Comparison of ENCODE assay signal across 8 mouse cellular contexts in the genomic region with DNA sequence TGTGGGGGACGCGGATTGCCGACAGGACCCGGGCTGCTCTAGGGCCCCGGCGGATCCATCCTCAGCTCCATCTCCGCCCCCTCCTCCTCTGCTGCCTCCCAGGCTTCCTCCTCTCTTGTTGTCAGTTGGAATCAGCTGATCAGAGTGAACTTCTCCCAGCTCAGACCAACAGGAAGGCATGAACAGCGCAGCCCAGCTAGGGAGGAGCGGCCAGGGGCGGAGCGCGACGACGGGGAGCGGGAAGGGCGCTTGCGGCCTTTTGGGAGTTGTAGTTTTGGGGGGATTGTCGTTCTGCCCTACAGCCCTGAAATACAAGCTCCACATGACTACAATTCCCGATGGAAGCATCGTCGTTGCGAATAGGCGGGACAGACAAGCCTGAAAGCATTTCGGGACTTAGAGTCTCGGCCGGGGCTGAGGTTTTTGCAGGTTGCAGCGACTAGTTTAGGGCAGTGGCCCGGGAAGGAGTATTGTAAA. TPM values are rescaled to one million over a fixed set of nuclear protein-coding genes. Genes with fewer than 3 reads are reported as not detected.
A peak's percentile ranks its signal among the peaks of the same experiment; 100 is the strongest.
DNase-seq lines count a peak whose midpoint lies in the region; ATAC-seq lines count a peak whose summit lies in the region.

A gene (minus strand): TSS at position 198 of the 477 bp plus-strand sequence.

- no peaks in the 10 kb centered on the region for H3K27me3 ChIP-seq in intestine, embryonic 14.5 days (replicated peaks; ENCODE audit: control insufficient read depth, insufficient read depth, low read length)

- peak; percentile 83 to 88 for DNase-seq in adrenal gland, adult 18-20 months (ENCODE audit: low spot score in 2 of 2)
- peak; percentile 97 for DNase-seq in embryo, embryonic 11 days
- DNase-seq in gastrocnemius, postnatal 25 days = peak; percentile 96
- peak; percentile 90 for DNase-seq in intestine, embryonic 14.5 days (ENCODE audit: low spot score)
- DNase-seq in left cerebral cortex, postnatal 14 days (ENCODE audit: low spot score in 2 of 2) = peak; percentile 96 to 97
- peak; percentile 97 for DNase-seq in mesoderm, embryonic 11.5 days (ENCODE audit: low read depth, low spot score)
- peak; percentile 92 to 96 for DNase-seq in right cerebral cortex, postnatal 36 days (ENCODE audit: low spot score in 2 of 2)
- DNase-seq in yolk sac, embryonic 10.5 days (ENCODE audit: low spot score) = peak; percentile 98

- intact Hi-C loops in left cerebral cortex, postnatal 14 days (cut with DNase I) = loop anchor here (10.0 kb wide), 1 partner anchor 48 kb away; no protein-coding TSS in a partner anchor

- peak; percentile 98 for ATAC-seq in intestine, embryonic 14.5 days (replicated peaks; ENCODE audit: low FRiP score, low TSS enrichment, low read depth)

- H3K36me3 ChIP-seq in intestine, embryonic 14.5 days (ENCODE audit: control insufficient read depth, insufficient read depth, low read length) = peaks cover 23% of the 10 kb centered on the region

- no peaks in the 10 kb centered on the region for H3K9me3 ChIP-seq in intestine, embryonic 14.5 days (ENCODE audit: control insufficient read depth, low read length)

- peak within 1 kb of the TSS; percentile 66; the same call in 1 of the 2 replicates for H3K27ac ChIP-seq in intestine, embryonic 14.5 days (ENCODE audit: low read depth)

- peak within 1 kb of the TSS; percentile 73 for H3K9ac ChIP-seq in intestine, embryonic 14.5 days (ENCODE audit: low read length)

- WGBS in intestine, embryonic 14.5 days = under 1% methylated on average over 28 of the region's 28 CpGs

- peaks cover 5% of the 10 kb centered on the region; the same call in 1 of the 2 replicates for H3K4me1 ChIP-seq in intestine, embryonic 14.5 days (replicated peaks; ENCODE audit: control insufficient read depth, insufficient read depth, low read length)

- peak within 1 kb of the TSS; percentile 67 for H3K4me2 ChIP-seq in intestine, embryonic 14.5 days (ENCODE audit: low read length)

- H3K4me3 ChIP-seq in intestine, embryonic 14.5 days (ENCODE audit: low read depth, low read length) = peak within 1 kb of the TSS; percentile 77

RNA-seq across cellular contexts. Expression of the gene that starts here (rescaled TPM):
- total RNA-seq in adrenal gland, adult 18-20 months (2021) = 10 to 100 TPM; 28.7 to 37.1 TPM
- 10 to 100 TPM; 12.8 to 20.3 TPM for total RNA-seq in gastrocnemius, postnatal 25 days (2021)
- 14.0 and 16.7 TPM in 2 replicates for polyA plus RNA-seq in intestine, embryonic 14.5 days (2014; fragmentation: Nextera tagmentation; extraction: Ambion mirVana)
- 10 to 100 TPM; 38.2 to 40.4 TPM for total RNA-seq in left cerebral cortex, postnatal 14 days (2021)

Comparison
In these comparisons a context has a peak if more than half of its experiments do, and no peak if none do; other contexts are left out.
1. Peak in every context shown above with its lines: DNase-seq, ATAC-seq, H3K4me3 ChIP-seq and H3K27ac ChIP-seq.